Mouse (Mus musculus): Measurements from ENCODE around the gene Pou6f1.
"Not testable (repeated sequence)": the region's sequence is repeated elsewhere in the genome, so short reads cannot be mapped to it uniquely, and the experiment has no call there.

Pou6f1 gene

DNA sequence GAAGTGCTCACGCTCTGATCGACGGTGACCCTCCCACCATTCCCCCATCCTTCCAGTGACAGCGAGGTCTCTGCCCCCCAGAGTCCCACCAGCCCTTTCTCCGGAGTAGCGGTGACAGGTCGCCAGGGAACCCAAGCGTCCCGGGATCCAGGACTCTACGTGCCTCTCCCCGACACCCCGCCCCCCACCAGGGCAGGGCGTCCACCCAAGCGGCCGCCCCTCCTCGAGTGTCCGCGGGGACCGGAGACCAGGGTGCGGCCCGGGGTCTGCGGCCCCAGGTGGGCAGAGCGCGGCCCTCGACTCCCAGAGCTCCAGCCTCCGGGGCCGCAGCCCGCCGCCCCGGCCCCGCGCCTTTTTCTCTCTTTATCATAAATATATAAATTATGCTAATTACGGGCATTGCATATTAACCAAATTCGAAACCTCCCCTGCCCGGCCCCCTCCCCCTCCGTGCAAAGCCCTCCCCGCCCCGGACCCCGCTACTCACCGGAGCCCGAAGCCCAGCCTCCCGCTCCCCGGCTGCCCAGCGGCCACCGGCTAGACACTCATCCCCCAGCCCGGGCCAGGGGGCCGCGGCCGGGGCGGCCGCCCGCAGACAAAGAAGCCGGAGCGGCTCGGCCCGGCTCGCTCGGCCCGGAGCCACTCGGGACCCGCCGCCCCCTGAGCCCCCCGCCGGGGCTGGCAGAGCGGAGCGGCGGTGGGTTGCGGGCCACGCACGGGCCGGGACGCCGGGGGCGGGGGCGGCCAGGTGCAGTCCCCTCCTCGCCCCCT, at the start of gene Pou6f1:
Pou6f1 (minus strand) TSS at position 709 of the 771 bp plus-strand sequence.
- DNase-seq: peak; percentile 54

- DNase-seq: peak; percentile 54
These were observed 46.4 kb upstream of the Pou6f1 start for GRCm38 (mm10) chr15:100646161-100646560.

- no peak for DNase-seq
These were observed 42.7 kb upstream of the Pou6f1 start for GRCm38 (mm10) chr15:100642451-100642850.

GRCm38 (mm10) chr15:100641226-100641810, 41.5 kb upstream of the Pou6f1 start:
- no peak for DNase-seq

DNA sequence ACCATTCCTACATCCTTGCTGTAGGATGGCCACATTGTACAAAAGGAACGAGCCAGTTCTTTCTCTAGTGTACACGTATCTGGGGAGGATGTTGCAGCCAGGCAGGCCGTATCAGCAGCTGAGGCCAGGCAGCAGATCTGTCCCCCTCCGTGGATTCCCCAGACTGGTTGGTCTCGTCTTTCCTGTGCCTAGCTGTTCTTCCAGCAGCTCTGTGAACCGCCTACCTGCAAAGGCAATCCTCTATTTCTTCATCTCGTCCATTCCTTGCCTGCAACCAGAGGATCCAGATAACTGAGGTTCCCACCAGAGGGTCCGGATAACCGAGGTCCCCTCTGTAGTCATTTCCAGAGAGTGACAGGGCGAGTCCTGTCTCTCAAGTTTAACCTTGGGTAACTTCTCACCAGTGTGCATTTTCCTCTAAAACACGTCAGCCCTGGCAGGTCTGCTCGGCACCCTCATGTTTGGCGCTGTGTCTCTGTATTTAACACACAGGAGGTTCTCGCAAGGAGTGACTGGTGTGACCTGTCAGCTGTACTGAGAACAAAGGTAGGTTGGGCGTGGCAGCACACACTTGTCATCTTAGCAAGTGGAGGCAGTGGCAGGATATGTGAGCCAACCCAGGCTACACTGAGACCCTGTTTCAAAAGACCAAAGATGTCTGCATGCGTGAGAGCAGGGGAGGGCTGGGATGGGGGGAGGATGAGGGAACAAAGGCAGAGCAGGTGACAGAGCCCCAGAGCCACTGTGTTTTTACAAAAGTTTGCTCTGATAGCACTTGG, 40.4 kb upstream of the Pou6f1 start:
- DNase-seq: no peak

DNA sequence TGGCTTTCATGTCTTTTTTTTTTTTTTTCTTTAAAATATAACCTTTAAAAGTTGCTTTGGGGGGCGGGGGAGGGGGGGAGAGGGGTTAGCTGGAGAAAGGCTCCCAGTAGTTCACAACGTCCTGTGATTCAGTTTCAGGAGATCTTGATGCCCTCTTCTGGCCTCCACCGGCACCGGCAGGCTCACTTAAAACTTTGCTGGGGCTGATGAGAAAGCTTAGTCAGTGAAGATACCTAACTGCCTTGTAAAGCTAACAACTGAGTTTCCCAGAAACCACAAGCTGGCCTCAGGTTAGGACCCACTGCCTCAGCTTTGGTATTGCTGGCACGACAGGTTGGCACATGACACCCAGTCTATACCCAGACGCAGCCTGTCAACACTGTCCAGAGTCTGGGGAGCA, 37.9 kb upstream of the Pou6f1 start:
- DNase-seq: no peak

GRCm38 (mm10) chr15:100636700-100637501, 37.1 kb upstream of the Pou6f1 start, which contains the start of gene Smagp:
Gene Smagp (minus strand): TSS chr15:100636940.
- no peak for DNase-seq

DNA sequence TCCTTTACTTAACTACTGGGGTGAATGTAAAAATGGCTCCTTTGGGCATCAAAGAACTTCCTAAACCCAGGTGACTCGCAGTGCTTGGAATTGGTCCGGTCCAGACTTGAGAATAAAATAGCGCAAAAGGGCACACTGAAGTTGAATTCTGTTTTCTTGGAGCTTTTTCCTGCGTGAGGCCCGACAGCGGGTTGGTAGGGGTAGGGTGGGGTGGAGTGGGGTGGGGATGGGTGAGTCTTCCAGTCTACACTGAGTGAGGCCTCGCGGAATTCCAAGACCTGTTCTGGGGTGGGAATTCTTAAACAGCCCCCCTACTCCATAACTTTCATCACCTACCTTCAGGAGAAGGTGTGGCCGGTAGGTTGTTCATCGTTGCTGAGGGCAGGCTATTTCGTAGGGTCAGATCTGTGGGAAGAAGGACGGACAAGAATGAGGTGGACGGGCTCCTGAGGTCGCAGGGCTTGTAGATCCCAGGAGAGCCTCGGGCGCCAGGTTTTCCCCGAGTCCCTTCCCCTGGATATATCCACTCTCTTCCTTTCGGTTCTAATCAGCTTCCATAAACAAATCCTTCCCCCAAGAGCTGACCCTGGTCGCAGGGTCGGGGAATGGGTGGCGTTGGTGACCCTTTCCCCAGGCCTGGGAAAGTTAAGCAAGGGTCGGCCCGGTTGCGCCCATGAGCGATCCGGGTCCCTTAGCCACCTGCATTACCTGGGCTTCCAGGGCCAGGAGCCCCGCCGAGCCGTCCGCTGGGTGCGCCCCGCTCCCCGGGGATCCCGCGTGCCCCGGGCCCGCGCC, 36.3 kb upstream of the Pou6f1 start:
- DNase-seq: no peak

DNA sequence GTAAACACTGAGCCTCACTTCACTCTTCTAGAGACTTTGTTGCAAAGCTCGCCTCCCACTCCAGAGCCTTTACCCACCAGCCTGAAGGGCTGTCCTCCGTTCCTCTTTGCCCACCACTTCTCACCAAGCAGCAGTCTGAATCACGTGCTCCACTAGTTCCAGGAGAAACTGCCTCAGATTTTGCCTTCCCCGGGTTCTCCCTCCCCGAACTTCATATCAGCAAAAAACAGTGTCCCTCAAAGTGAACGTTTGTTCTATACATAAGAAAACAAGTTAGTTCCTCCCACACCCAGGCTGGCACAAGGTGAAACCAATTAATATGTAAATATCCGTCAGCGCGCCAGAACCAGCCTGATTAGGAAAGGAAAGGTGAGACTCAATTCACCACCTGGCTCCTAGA, 35.5 kb upstream of the Pou6f1 start:
- DNase-seq: no peak

DNA sequence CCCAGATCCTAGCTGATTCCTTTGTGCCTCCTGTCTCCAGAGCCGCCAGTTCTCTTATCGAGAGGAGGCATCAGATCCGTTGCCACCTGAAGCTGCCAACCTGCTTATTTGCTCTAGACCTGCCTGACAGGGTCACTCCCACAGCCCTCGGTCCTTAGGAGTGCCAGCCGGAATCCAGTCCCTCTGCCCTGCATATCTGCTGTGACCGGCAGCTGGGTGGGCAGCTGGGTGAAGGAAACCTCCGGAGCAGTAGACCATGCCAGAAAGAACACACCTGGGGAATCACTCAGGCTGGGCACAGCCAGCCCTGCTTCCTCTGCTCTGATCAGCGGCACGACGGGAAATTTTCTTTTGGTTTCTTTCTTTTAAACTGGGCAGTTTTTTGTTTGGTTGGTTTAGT, 33.6 kb upstream of the Pou6f1 start:
- DNase-seq: no peak

GRCm38 (mm10) chr15:100632323-100632722, 32.5 kb upstream of the Pou6f1 start:
- no peak for DNase-seq

DNA sequence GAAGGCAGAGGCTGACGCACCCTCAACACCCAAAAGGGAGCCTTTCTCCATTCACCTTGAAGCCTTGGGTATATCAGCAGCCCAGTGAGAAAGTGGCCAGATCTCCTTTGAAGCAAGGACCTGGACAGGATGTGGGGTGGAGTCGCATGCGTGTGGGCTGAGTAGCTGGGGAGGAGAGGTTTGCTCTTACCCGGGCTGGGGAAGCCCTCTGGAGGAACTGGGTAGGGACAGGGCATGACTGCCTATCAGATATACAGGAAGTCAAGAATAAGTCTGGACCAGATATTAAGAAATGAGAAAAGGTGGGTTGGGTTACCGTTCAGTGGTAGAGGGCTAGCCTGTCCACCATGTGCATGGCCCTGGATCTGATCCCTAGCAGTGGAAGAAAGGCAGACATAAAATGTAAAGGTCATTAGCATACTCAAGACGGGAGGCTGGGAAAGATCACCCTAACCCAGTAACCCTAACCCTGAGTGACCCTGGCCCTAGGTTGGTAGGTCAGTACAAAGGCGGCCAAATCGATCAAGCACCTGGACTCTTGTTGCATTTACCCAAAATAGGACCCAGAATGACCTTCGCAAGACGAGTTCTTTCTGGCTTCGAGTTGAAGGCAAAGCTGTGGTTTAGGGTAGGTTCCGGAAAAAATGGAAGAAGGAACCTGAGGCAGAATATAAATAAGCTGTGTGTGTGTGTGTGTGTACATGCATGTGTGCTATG, 31.8 kb upstream of the Pou6f1 start:
- DNase-seq: no peak

- no peak for DNase-seq
These were observed 30.3 kb upstream of the Pou6f1 start for GRCm38 (mm10) chr15:100630126-100630525.

- no peak for DNase-seq
These were observed 29.0 kb upstream of the Pou6f1 start for GRCm38 (mm10) chr15:100628797-100629196.

DNA sequence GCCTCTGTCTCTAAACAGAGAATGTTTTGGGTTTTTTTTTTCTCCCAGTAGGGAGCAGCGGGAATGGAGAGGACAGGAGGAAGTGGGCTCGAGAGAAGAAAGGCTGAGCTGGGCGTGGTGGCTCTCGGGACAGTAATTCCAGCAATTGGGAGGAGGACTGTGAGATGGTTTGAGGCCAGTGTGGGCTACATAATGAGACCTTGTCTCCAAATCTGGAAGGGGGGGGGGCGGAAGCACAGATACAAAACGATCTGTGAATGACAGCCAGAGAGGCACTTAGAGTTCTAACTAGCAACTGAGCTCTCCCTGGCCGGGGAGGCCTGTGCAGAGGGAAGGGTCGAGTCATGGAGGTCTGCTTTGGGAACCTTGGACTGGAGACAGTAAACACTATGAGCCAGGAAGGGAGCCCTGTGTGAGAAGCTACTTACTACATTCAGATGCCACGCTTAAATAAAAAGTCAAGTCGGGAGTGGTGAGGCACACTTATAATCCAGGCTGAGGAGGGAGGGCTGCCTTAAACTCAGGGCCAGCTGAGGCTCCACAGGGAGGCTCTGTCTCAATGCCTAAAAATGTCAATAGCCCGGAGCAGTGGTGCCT, 28.1 kb upstream of the Pou6f1 start:
- no peak for DNase-seq

GRCm38 (mm10) chr15:100627287-100627686, 27.5 kb upstream of the Pou6f1 start:
- DNase-seq: no peak

- DNase-seq: no peak
These were observed 24.7 kb upstream of the Pou6f1 start for GRCm38 (mm10) chr15:100624435-100624834.

DNA sequence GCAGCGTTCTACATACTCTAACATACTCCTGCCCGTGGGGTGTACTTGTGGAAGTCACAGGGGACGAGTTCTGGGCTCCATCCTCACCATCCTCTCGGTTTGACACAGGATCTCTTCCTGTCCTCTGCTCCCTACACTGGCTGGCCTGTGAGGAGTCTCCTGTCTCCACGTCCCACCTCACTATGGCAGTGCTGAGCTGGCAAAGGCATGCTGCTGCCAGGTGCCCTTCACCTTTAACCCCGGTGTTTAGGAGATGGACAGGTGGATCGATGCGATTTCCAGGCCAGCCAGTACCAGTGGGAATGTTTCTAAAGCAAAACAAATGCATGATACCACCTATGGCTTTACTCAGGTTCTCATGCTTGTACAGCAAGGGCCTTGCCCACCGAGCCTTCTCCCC, 24.0 kb upstream of the Pou6f1 start:
- no peak for DNase-seq

- no peak for DNase-seq
These were observed 22.4 kb upstream of the Pou6f1 start for GRCm38 (mm10) chr15:100622164-100622563.

- not testable (repeated sequence) for DNase-seq
These were observed 21.9 kb upstream of the Pou6f1 start for GRCm38 (mm10) chr15:100621671-100622070.

DNA sequence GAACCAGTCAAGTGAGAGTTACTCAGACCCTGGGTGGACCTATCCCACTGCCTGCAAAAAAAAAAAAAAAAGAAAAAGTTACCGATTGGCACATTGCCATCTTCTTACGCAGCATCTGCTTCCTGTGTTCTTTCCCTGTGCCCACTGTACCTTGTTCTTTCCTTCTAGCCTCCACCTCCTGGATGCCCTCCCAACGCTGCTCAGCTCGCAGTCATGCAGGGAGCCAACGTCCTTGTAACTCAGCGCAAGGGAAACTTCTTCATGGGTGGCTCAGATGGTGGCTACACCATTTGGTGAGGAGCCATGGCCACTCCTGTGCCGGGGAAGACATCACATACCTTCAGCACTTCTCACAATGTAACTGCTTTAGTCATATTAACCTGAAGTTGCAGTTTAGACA, 19.4 kb upstream of the Pou6f1 start:
- DNase-seq: no peak

Data from cerebellum, adult 8-10 months (tissue).